Mouse (Mus musculus) limb, embryonic 13.5 days (tissue): ENCODE results near the gene Zfp78. TPM values are rescaled to one million over a fixed set of nuclear protein-coding genes. Genes with fewer than 3 reads are reported as not detected.
"Not testable (repeated sequence)": the region's sequence is repeated elsewhere in the genome, so short reads cannot be mapped to it uniquely, and the experiment has no call there.

Experiments used
- ATAC-seq: fragments of 200-750 bp; cut with Nextera tagmentation; 2 replicates; pipeline ENCODE4 v1.8.0; 2017; ENCODE audit warnings: low read depth, moderate number of reproducible peaks, moderate TSS enrichment; ENCODE audit not compliant: low FRiP score
- H3K27ac ChIP-seq: fragments of 300-500 bp; sonication (generic); 2 replicates; pipeline ENCODE4 v1.5.1; 2015; ENCODE audit warnings: inconsistent platforms, mild to moderate bottlenecking, moderate library complexity
- H3K27me3 ChIP-seq: fragments of 300-500 bp; sonication (generic); 2 replicates; pipeline ENCODE4 v1.6.1; 2015; ENCODE audit warnings: mild to moderate bottlenecking, inconsistent platforms
- H3K36me3 ChIP-seq: fragments of 300-500 bp; sonication (generic); 2 replicates; pipeline ENCODE4 v1.6.1; 2015; ENCODE audit warnings: inconsistent platforms, mild to moderate bottlenecking, moderate library complexity
- H3K4me1 ChIP-seq: fragments of 300-500 bp; sonication (generic); 2 replicates; pipeline ENCODE4 v1.6.1; 2015; ENCODE audit warnings: inconsistent platforms
- H3K4me2 ChIP-seq: fragments of 300-500 bp; sonication (generic); replicated peaks from 2 replicates; pipeline ENCODE4 v1.6.1; 2015; ENCODE audit warnings: inconsistent platforms, mild to moderate bottlenecking, moderate library complexity
- H3K4me3 ChIP-seq: fragments of 300-500 bp; sonication (generic); 2 replicates; pipeline ENCODE4 v1.5.1; 2015; ENCODE audit warnings: moderate library complexity, mild to moderate bottlenecking, inconsistent platforms
- H3K9ac ChIP-seq: fragments of 300-500 bp; sonication (generic); 2 replicates; pipeline ENCODE4 v1.6.1; 2015; ENCODE audit warnings: mild to moderate bottlenecking, inconsistent platforms
- H3K9me3 ChIP-seq: fragments of 300-500 bp; sonication (generic); 2 replicates; pipeline ENCODE4 v1.6.1; 2016; ENCODE audit warnings: inconsistent platforms
- WGBS: fragments of 180-500 bp; shearing (Covaris S2); methylation state at CpG from one replicate; pipeline ENCODE4 v1.1.7; 2015; 5-methylcytosine and 5-hydroxymethylcytosine counted together
- polyA plus RNA-seq: library from polyadenylated mRNA; unstranded; fragments of >200 nt; fragmentation: Nextera tagmentation; extraction: Ambion mirVana; gene quantifications from 2 replicates; pipeline ENCODE4 v1.2.1, GENCODE M21; 2015

Zfp78 gene
- polyA plus RNA-seq, 1 experiment from 2014 or later, result 2.7 TPM

DNA sequence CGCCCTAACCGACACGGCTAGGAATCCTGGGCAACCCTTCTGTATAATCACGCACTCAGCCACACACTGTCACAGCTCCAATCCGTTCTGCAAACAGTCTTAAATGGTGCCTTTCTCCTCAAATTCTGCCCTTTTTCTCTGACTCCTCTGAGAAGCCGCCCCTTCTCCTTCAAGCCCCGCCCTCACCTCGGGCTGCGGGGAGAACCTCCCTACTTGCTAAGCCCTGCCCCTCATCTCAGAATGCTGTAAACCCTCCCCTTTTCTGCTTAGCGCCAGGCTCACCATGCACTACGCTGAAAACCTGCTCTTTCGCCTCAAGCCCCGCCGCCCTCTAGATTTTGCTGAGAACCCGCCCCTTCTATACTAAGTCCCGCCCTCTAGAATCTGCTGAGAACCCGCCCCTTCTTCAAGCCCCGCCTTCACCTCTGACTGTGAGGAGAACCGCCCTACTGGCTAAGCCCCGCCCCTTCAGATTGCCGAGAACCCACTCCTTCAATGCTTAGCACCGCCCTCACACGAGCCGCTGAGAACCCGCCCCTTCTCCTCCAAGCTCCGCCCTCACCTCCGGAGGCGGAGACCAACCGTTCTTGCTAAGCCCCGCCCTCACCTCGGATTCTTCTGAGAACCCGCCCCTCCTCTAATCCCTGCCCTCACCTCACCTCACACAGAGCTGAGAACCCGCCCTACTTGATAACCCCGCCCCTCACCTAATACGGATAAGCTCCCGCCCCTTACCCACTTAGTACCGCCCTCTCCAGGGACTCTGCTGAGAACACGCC is 623 bp upstream of the Zfp78 start:
- Histone ChIP-seq H3K4me1 (peaks cover 8% of the 10 kb centered on the region), H3K4me2 (peak overlapping the region; percentile 76), H3K9ac (peak overlapping the region; percentile 60), H3K9me3 (no peaks in the 10 kb centered on the region), H3K4me3 (peak overlapping the region; percentile 59), H3K36me3 (no peaks in the 10 kb centered on the region), H3K27me3 (no peaks in the 10 kb centered on the region), H3K27ac (peak overlapping the region; percentile 87)
- ATAC-seq, result peak; percentile 93
- 1% methylated on average over 38 of the region's 38 CpGs for WGBS

DNA sequence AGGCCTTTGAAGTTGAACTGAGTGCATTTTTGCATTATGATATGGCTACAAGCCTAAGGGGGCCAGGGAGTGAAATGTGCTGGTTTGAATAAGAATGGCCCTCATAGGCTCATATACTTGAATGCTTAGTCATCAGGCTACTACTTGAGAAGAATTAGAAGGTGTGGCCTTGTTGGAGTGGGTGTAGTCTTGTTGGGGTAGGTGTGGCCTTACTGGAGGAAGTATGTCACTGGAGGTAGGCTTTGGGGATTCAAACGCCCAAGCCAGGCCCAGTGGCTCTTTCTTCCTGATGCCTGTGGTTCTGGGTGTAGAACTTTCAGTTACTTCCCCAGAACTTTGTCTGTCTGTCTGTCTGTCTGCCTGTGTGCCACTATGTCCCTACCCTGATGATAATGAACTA is 1.7 kb downstream of the Zfp78 start:
- Histone ChIP-seq H3K4me1 (peaks cover 8% of the 10 kb centered on the region), H3K9ac (no peak overlapping the region), H3K27ac (no peak overlapping the region), H3K4me3 (no peak overlapping the region), H3K4me2 (no peak overlapping the region), H3K27me3 (no peaks in the 10 kb centered on the region), H3K9me3 (no peaks in the 10 kb centered on the region), H3K36me3 (no peaks in the 10 kb centered on the region)
- WGBS, result 68% methylated on average over 1 of the region's 1 CpGs
- ATAC-seq, result no peak

DNA sequence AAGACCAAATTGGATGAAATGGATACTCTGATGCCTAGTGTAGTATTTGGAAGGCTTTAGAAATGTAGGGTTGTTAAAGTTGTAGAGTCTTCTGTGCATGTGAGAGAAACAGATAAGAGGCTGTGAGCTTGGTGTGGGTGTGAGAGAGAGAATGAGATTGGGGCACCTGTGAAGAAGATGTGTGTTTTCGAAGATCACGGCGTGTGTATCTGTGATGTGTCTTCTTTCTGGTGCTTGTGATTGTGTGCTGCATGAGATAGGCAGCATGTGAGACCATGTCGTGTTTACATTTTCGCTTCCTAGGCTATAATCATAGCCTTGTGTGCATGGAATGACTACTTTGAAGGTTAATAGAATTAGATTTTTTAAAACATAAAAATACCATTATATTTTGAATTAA is 4.1 kb downstream of the Zfp78 start:
- H3K9me3 ChIP-seq, result no peaks in the 10 kb centered on the region
- 90% methylated on average over 5 of the region's 5 CpGs for WGBS

DNA sequence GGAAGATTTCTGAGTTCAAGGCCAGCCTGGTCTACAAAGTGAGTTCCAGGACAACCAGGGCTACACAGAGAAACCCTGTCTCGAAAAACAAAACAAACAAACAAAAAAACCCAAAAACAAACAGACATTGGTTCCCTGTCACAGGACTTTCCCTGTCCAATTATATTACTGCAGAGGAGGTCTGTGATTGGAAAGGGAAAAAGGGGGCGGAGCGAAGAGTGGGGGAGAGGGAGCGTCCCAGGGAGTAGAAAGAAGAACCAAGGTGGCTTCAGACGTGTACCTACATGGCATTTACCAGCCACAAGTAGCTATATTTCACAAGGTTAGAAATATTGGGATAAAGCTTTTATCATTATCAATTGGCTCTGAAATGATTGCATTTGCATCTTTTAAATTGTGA is 5.1 kb downstream of the Zfp78 start:
- ATAC-seq, H3K4me1 ChIP-seq, H3K9me3 ChIP-seq, H3K4me3 ChIP-seq, H3K36me3 ChIP-seq, H3K9ac ChIP-seq, H3K27ac ChIP-seq, H3K4me2 ChIP-seq, H3K27me3 ChIP-seq: not testable (repeated sequence)
- 81% methylated on average over 5 of the region's 5 CpGs for WGBS

More for the DNA sequence above, 4.1 kb downstream of the Zfp78 start:
- Histone ChIP-seq H3K4me2 (no peak overlapping the region), H3K4me1 (peaks cover 8% of the 10 kb centered on the region), H3K9ac (no peak overlapping the region), H3K36me3 (no peaks in the 10 kb centered on the region; the same call in 1 of the 2 replicates), H3K27ac (no peak overlapping the region), H3K4me3 (no peak overlapping the region), H3K27me3 (no peaks in the 10 kb centered on the region)
- ATAC-seq, result no peak

DNA sequence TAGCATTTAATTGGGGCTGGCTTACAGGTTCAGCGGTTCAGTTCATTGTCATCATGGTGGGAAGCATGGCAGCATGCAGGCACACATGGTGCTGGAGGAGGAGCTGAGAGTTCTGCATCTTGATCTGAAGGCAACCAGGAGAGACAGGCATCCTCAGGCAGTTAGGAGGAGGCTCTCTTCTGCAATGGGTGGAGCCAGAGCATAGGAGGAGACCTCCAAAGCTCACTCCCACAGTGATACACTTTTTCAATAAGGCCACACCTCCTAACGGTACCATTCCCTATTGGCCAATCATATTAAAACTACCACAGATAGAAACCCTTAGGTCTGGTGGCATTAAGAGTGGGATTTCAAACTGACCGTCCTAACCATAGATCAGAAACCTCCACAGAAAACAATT is 6.4 kb downstream of the Zfp78 start:
- no peaks in the 10 kb centered on the region for H3K4me1 ChIP-seq
- H3K4me3 ChIP-seq, result no peak overlapping the region
- no peak overlapping the region for H3K4me2 ChIP-seq
- 88% methylated on average over 3 of the region's 3 CpGs for WGBS
- H3K9ac ChIP-seq, result no peak overlapping the region
- no peak overlapping the region for H3K27ac ChIP-seq
- no peaks in the 10 kb centered on the region; the same call in 1 of the 2 replicates for H3K36me3 ChIP-seq
- no peaks in the 10 kb centered on the region for H3K9me3 ChIP-seq
- H3K27me3 ChIP-seq, result no peaks in the 10 kb centered on the region
- ATAC-seq, result no peak

DNA sequence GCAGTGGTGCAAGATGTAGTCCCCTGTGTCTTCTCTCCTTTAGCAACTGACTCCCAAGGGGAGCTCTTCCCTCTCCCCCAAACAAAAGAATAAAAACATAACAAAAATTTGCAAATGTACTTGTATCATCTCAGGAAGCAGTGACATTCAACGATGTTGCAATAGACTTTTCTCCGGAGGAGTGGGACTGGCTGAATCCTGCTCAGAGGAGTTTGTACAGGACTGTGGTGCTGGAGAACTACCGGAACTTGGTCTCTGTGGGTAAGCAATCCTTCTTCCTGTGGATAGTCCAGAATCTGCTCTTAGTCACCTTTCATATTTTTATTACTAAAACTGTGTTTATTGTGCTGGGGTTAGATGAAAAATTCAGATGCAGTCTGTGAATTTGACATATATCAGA is 9.9 kb downstream of the Zfp78 start:
- H3K4me2 ChIP-seq, result no peak overlapping the region
- H3K27me3 ChIP-seq, result no peaks in the 10 kb centered on the region
- H3K36me3 ChIP-seq, result peaks cover 9% of the 10 kb centered on the region; the same call in 1 of the 2 replicates
- H3K4me1 ChIP-seq, result no peaks in the 10 kb centered on the region
- no peak overlapping the region for H3K27ac ChIP-seq
- H3K4me3 ChIP-seq, result no peak overlapping the region
- ATAC-seq, result no peak
- H3K9ac ChIP-seq, result no peak overlapping the region
- no peaks in the 10 kb centered on the region for H3K9me3 ChIP-seq
- 91% methylated on average over 3 of the region's 3 CpGs for WGBS

DNA sequence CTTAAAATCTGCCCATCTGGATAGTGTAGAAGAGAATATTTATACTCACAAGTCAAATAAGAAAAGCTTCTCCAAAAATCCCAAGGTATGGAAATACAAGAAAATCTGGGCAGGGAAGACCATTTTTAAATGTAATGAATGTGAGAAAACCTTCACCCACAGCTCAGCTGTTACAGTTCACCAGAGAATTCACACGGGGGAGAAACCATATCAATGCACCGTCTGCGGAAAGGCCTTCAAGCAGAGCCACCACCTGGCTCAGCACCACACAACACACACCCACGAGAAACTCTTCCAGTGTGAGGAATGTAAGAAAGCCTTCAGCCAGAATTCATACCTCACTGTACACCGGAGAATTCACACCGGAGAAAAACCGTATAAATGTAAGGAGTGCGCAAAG is 15.4 kb downstream of the Zfp78 start:
- H3K9ac ChIP-seq, result no peak overlapping the region
- H3K36me3 ChIP-seq, result 0 out of 2 replicates have a peak, but pooled peaks cover 9% of the 10 kb centered on the region
- H3K4me2 ChIP-seq, result no peak overlapping the region
- H3K9me3 ChIP-seq, result no peaks in the 10 kb centered on the region
- no peak overlapping the region for H3K4me3 ChIP-seq
- no peaks in the 10 kb centered on the region for H3K27me3 ChIP-seq
- ATAC-seq, result no peak
- H3K4me1 ChIP-seq, result peaks cover 7% of the 10 kb centered on the region
- 85% methylated on average over 8 of the region's 8 CpGs for WGBS
- no peak overlapping the region for H3K27ac ChIP-seq

DNA sequence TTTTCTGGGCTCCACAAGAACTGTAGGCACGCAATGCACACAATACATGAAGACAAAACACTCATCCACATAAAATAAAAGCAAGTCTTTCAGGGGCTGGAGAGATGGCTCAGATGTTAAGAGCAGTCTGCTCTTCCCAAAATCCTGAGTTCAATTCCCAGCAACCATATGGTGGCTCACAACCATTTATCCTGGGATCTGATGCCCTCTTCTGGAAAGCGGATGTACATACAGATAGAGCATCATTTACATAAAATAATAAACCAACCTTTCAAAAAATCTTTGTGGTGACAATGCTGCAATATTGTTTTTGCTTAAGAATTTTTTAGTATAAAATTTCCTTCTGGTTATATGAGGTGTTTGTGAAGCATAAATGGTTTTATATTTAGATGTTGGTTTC is 18.4 kb downstream of the Zfp78 start:
- no peak overlapping the region for H3K27ac ChIP-seq
- H3K9ac ChIP-seq, result no peak overlapping the region
- H3K9me3 ChIP-seq, result no peaks in the 10 kb centered on the region
- H3K36me3 ChIP-seq, result peaks cover 3% of the 10 kb centered on the region; the same call in 1 of the 2 replicates
- no peak overlapping the region for H3K4me3 ChIP-seq
- WGBS, result 80% methylated on average over 2 of the region's 2 CpGs
- peaks cover 18% of the 10 kb centered on the region for H3K4me1 ChIP-seq
- no peak for ATAC-seq
- H3K4me2 ChIP-seq, result no peak overlapping the region
- no peaks in the 10 kb centered on the region for H3K27me3 ChIP-seq

DNA sequence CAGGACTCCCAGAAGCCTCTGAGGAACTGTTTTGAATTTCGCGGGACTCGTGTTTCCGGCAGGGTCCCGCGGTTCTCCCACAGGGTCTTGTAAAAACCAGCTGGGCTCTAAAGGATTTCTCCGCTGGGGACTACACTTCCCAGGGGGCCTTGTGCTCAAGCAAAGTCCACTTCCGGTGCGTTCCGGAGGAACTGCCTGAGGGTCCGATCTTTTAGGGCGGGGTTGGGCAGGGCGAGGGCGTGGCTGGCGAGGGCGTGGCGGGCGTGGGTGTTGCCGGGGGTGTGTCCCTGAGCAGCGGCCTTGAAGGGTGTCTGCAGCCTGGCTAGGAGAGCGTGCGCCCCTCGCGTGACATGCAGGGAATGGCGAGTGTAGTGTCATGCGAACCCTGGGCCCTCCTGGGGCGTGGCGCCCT is 20.0 kb downstream of the Zfp78 start, which contains the start of gene Zfp28:
Zfp28 (plus strand) TSS at position 252 of the 412 bp plus-strand sequence.
- Histone ChIP-seq H3K27me3 (no peaks in the 10 kb centered on the region), H3K4me1 (peaks cover 18% of the 10 kb centered on the region), H3K4me3 (peak within 1 kb of the TSS; percentile 70), H3K9ac (peak within 1 kb of the TSS; percentile 73), H3K4me2 (peak within 1 kb of the TSS; percentile 85), H3K36me3 (peaks cover 14% of the 10 kb centered on the region; the same call in 1 of the 2 replicates), H3K27ac (0 out of 2 replicates have a peak within 1 kb of the TSS, but pooled peaks have one; percentile 10), H3K9me3 (no peaks in the 10 kb centered on the region)
- peak; percentile 97 for ATAC-seq
- 0% methylated on average over 28 of the region's 28 CpGs for WGBS

DNA sequence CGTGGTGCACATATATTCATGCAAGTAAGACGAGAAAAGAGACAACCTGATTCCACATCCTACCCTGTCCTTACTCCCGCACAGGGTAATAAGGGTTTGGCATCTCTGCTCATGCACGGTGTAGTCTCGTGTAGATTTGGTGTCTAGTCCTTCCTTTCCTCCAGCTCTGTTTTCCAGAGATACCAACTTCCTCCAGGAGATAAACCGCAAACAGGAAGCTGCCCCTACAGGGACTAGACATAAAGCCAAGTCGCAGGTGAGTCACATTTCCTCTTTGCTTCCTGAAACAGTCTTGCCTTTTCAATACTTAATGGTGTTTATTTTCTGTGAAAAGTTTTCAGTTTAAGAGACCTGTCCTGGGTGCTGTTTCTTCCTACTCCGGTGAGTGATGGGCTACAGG is 20.9 kb downstream of the Zfp78 start:
- 71% methylated on average over 8 of the region's 8 CpGs for WGBS
- Histone ChIP-seq H3K4me1 (peaks cover 18% of the 10 kb centered on the region), H3K4me2 (peak overlapping the region; percentile 85), H3K27ac (no peak overlapping the region), H3K36me3 (peaks cover 14% of the 10 kb centered on the region; the same call in 1 of the 2 replicates), H3K27me3 (no peaks in the 10 kb centered on the region), H3K9ac (peak overlapping the region; percentile 73; the same call in 1 of the 2 replicates), H3K4me3 (peak overlapping the region; percentile 70), H3K9me3 (no peaks in the 10 kb centered on the region)
- ATAC-seq, result no peak

DNA sequence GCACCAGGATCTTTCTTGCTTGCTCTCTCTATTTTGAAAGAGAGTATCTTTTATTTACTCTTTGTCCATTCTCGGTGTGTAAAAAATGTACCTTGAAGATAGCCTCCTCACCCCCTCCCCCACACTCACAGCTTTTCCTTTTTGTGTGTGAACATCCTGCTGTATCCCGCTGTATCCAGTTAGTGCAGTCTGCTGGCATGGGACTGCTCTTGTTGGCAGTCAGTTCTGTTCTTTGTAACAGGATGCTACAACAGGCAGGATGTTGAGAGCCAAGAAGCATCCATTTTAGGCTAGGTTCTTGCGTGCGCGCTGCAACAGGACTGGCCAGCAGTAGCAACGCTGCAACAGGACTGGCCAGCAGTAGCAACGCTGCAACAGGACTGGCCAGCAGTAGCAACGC is 23.9 kb downstream of the Zfp78 start:
- no peak overlapping the region for H3K27ac ChIP-seq
- ATAC-seq, result no peak

DNA sequence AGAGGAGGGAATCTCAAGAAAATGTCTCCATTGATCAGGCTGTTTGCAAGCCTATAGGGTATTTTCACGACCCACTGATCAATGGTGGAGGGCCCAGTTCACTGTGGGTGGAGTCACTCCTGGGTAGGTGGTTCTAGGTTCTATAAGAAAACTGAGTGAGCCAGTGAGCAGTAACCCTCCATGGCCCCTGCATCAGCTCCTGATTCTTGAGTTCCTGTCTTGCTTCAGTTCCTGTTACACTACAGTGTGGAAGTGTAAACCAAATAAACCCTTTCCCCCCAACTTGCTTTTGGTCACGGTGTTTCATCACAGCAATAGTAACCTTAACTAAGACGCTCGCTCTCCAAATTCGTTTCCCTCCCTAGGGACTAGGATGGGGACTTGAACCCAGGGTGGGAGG is 25.9 kb downstream of the Zfp78 start:
- H3K4me3 ChIP-seq, result no peak overlapping the region
- 85% methylated on average over 5 of the region's 5 CpGs for WGBS
- peaks cover 57% of the 10 kb centered on the region for H3K36me3 ChIP-seq
- no peak overlapping the region for H3K27ac ChIP-seq
- H3K9ac ChIP-seq, result no peak overlapping the region
- ATAC-seq, result no peak
- no peaks in the 10 kb centered on the region for H3K9me3 ChIP-seq
- no peak overlapping the region for H3K4me2 ChIP-seq
- H3K4me1 ChIP-seq, result peaks cover 6% of the 10 kb centered on the region
- H3K27me3 ChIP-seq, result no peaks in the 10 kb centered on the region

More for the DNA sequence above, 23.9 kb downstream of the Zfp78 start:
- peaks cover 18% of the 10 kb centered on the region for H3K4me1 ChIP-seq
- H3K4me2 ChIP-seq, result no peak overlapping the region
- no peaks in the 10 kb centered on the region for H3K9me3 ChIP-seq
- peaks cover 37% of the 10 kb centered on the region for H3K36me3 ChIP-seq
- no peaks in the 10 kb centered on the region for H3K27me3 ChIP-seq
- no peak overlapping the region for H3K4me3 ChIP-seq
- WGBS, result 94% methylated on average over 8 of the region's 8 CpGs
- H3K9ac ChIP-seq, result no peak overlapping the region
